Mouse (Mus musculus): Measurements from ENCODE around the gene Ecm1. TPM values are rescaled to one million over a fixed set of nuclear protein-coding genes. Genes with fewer than 3 reads are reported as not detected.

Gene Ecm1
- 76.8 and 109 TPM in 2 replicates for polyA plus RNA-seq (2016; fragmentation: Nextera tagmentation; extraction: Ambion mirVana)

- Histone ChIP-seq H3K4me3 (peak within 1 kb of the TSS; percentile 46), H3K27me3 (ENCODE audit: insufficient read depth, poor library complexity, severe bottlenecking) (no peaks in the 10 kb centered on the region), H3K9me3 (no peaks in the 10 kb centered on the region), H3K36me3 (peaks cover 71% of the 10 kb centered on the region), H3K4me1 (peaks cover 80% of the 10 kb centered on the region), H3K27ac (peak within 1 kb of the TSS; percentile 83)
- 40% methylated on average over 7 of the region's 7 CpGs for whole genome bisulfite sequencing
- DNase-seq (ENCODE audit: low spot score): peak; percentile 93
These were observed at the start of gene Ecm1 for GRCm38 (mm10) chr3:95739353-95740104. Gene Ecm1, minus strand, starts transcription at chr3:95739569.

- no peak for DNase-seq (ENCODE audit: low spot score)
- Histone ChIP-seq H3K4me1 (no peaks in the 10 kb centered on the region), H3K36me3 (peaks cover 81% of the 10 kb centered on the region), H3K27me3 (ENCODE audit: insufficient read depth, poor library complexity, severe bottlenecking) (no peaks in the 10 kb centered on the region), H3K4me3 (no peak overlapping the region), H3K9me3 (no peaks in the 10 kb centered on the region), H3K27ac (no peak overlapping the region)
- WGBS: 92% methylated on average over 4 of the region's 4 CpGs
These were observed 46.1 kb upstream of the Ecm1 start for GRCm38 (mm10) chr3:95785501-95785900.

- no peak for DNase-seq (ENCODE audit: low spot score)
- no peaks in the 10 kb centered on the region for H3K4me1 ChIP-seq
- H3K4me3 ChIP-seq: no peak overlapping the region
- H3K9me3 ChIP-seq: no peaks in the 10 kb centered on the region
- H3K36me3 ChIP-seq: peaks cover 75% of the 10 kb centered on the region
- no peak overlapping the region for H3K27ac ChIP-seq
- H3K27me3 ChIP-seq (ENCODE audit: insufficient read depth, poor library complexity, severe bottlenecking): no peaks in the 10 kb centered on the region
These were observed 32.6 kb upstream of the Ecm1 start for GRCm38 (mm10) chr3:95771985-95772384.

- Histone ChIP-seq H3K27me3 (ENCODE audit: insufficient read depth, poor library complexity, severe bottlenecking) (no peaks in the 10 kb centered on the region), H3K4me3 (no peak overlapping the region), H3K36me3 (peaks cover 56% of the 10 kb centered on the region), H3K9me3 (no peaks in the 10 kb centered on the region), H3K27ac (no peak overlapping the region), H3K4me1 (peaks cover 10% of the 10 kb centered on the region)
- WGBS: 82% methylated on average over 10 of the region's 10 CpGs
- no peak for DNase-seq (ENCODE audit: low spot score)
These were observed 26.2 kb upstream of the Ecm1 start for GRCm38 (mm10) chr3:95765534-95765933.

- H3K27me3 ChIP-seq (ENCODE audit: insufficient read depth, poor library complexity, severe bottlenecking): no peaks in the 10 kb centered on the region
- H3K36me3 ChIP-seq: peaks cover 48% of the 10 kb centered on the region
- H3K9me3 ChIP-seq: no peaks in the 10 kb centered on the region
- 86% methylated on average over 10 of the region's 10 CpGs for WGBS
- peak overlapping the region; percentile 8; the same call in 1 of the 2 replicates for H3K4me3 ChIP-seq
- no peak for DNase-seq (ENCODE audit: low spot score)
- peaks cover 12% of the 10 kb centered on the region for H3K4me1 ChIP-seq
- peak overlapping the region; percentile 56 for H3K27ac ChIP-seq
These were observed 24.4 kb upstream of the Ecm1 start for GRCm38 (mm10) chr3:95763811-95764210.

GRCm38 (mm10) chr3:95762961-95763360 lies 23.6 kb upstream of the Ecm1 start:
- Histone ChIP-seq H3K36me3 (peaks cover 40% of the 10 kb centered on the region), H3K27ac (no peak overlapping the region), H3K4me1 (peaks cover 16% of the 10 kb centered on the region), H3K4me3 (no peak overlapping the region), H3K27me3 (ENCODE audit: insufficient read depth, poor library complexity, severe bottlenecking) (no peaks in the 10 kb centered on the region), H3K9me3 (no peaks in the 10 kb centered on the region)
- no peak for DNase-seq (ENCODE audit: low spot score)
- whole genome bisulfite sequencing: 61% methylated on average over 6 of the region's 6 CpGs

- Histone ChIP-seq H3K36me3 (peaks cover 30% of the 10 kb centered on the region), H3K27ac (0 out of 2 replicates have a peak overlapping the region, but pooled peaks have one; percentile 10), H3K4me1 (peaks cover 16% of the 10 kb centered on the region), H3K9me3 (no peaks in the 10 kb centered on the region), H3K27me3 (ENCODE audit: insufficient read depth, poor library complexity, severe bottlenecking) (no peaks in the 10 kb centered on the region), H3K4me3 (no peak overlapping the region)
- DNase-seq (ENCODE audit: low spot score): no peak
- 72% methylated on average over 4 of the region's 4 CpGs for WGBS
These were observed 22.4 kb upstream of the Ecm1 start for GRCm38 (mm10) chr3:95761771-95762170.

- Histone ChIP-seq H3K27ac (no peak overlapping the region), H3K4me1 (peaks cover 16% of the 10 kb centered on the region), H3K9me3 (no peaks in the 10 kb centered on the region), H3K4me3 (no peak overlapping the region), H3K36me3 (peaks cover 21% of the 10 kb centered on the region), H3K27me3 (ENCODE audit: insufficient read depth, poor library complexity, severe bottlenecking) (no peaks in the 10 kb centered on the region)
- no peak for DNase-seq (ENCODE audit: low spot score)
These were observed 21.3 kb upstream of the Ecm1 start for GRCm38 (mm10) chr3:95760656-95761055.

GRCm38 (mm10) chr3:95760106-95760505 lies 20.7 kb upstream of the Ecm1 start, which contains the start of gene Tars2:
Gene Tars2, minus strand, starts transcription at chr3:95760206.
- Histone ChIP-seq H3K27me3 (ENCODE audit: insufficient read depth, poor library complexity, severe bottlenecking) (no peaks in the 10 kb centered on the region), H3K4me1 (peaks cover 16% of the 10 kb centered on the region), H3K4me3 (no peak within 1 kb of the TSS), H3K9me3 (no peaks in the 10 kb centered on the region), H3K27ac (no peak within 1 kb of the TSS), H3K36me3 (peaks cover 15% of the 10 kb centered on the region)
- WGBS: 82% methylated on average over 6 of the region's 6 CpGs
- DNase-seq (ENCODE audit: low spot score): no peak

GRCm38 (mm10) chr3:95758467-95759218 lies 19.3 kb upstream of the Ecm1 start:
- Histone ChIP-seq H3K4me1 (peaks cover 11% of the 10 kb centered on the region), H3K36me3 (peaks cover under 1% of the 10 kb centered on the region), H3K4me3 (no peak overlapping the region), H3K27ac (no peak overlapping the region), H3K9me3 (no peaks in the 10 kb centered on the region), H3K27me3 (ENCODE audit: insufficient read depth, poor library complexity, severe bottlenecking) (no peaks in the 10 kb centered on the region)
- DNase-seq (ENCODE audit: low spot score): no peak
- WGBS: 50% methylated on average over 9 of the region's 9 CpGs

GRCm38 (mm10) chr3:95756808-95757207 lies 17.4 kb upstream of the Ecm1 start:
- 82% methylated on average over 2 of the region's 2 CpGs for WGBS
- no peak for DNase-seq (ENCODE audit: low spot score)
- peaks cover 11% of the 10 kb centered on the region; the same call in 1 of the 2 replicates for H3K4me1 ChIP-seq
- H3K27ac ChIP-seq: no peak overlapping the region
- no peaks in the 10 kb centered on the region for H3K9me3 ChIP-seq
- no peak overlapping the region for H3K4me3 ChIP-seq
- no peaks in the 10 kb centered on the region for H3K27me3 ChIP-seq (ENCODE audit: insufficient read depth, poor library complexity, severe bottlenecking)
- peaks cover 13% of the 10 kb centered on the region for H3K36me3 ChIP-seq

GRCm38 (mm10) chr3:95754345-95755206 lies 15.2 kb upstream of the Ecm1 start:
- Histone ChIP-seq H3K9me3 (no peaks in the 10 kb centered on the region), H3K27me3 (ENCODE audit: insufficient read depth, poor library complexity, severe bottlenecking) (no peaks in the 10 kb centered on the region), H3K36me3 (peaks cover 35% of the 10 kb centered on the region), H3K27ac (peak overlapping the region; percentile 92), H3K4me3 (peak overlapping the region; percentile 90), H3K4me1 (0 out of 2 replicates have a peak, but pooled peaks cover 11% of the 10 kb centered on the region)
- WGBS: under 1% methylated on average over 30 of the region's 30 CpGs
- peak; percentile 98 for DNase-seq (ENCODE audit: low spot score)
